Mouse (Mus musculus) frontal cortex, adult 2 months (tissue): ENCODE measurements around the gene Rpgrip1l. TPM values are rescaled to one million over a fixed set of nuclear protein-coding genes. Genes with fewer than 3 reads are reported as not detected.
A peak's percentile ranks its signal among the peaks of the same experiment; 100 is the strongest.

ENCODE experiments used
- DNase-seq, 2 experiments: peaks; one replicate each; pipeline ENCODE4 v3.0.0; 2022; ENCODE audit warnings: low spot score in 1 of 2; ENCODE audit errors: extremely low spot score in 1 of 2
- polyA plus RNA-seq: library from polyadenylated mRNA; depleted of rRNA; stranded (reverse); fragments of >200 nt; gene quantifications from 2 replicates; pipeline ENCODE4 v1.2.3, GENCODE M21; 2012; rRNA removed

Rpgrip1l gene
- 7.2 and 8.9 TPM in 2 replicates for polyA plus RNA-seq

- DNase-seq = peak; percentile 99
Observed at GRCm38 (mm10) chr8:91312835-91313832, at the start of gene Rpgrip1l, which contains the start of gene Fto. TSS of gene Rpgrip1l (minus strand) at chr8:91313262. TSS of gene Fto (plus strand) at chr8:91313525.

GRCm38 (mm10) chr8:91360644-91361357, 47.7 kb upstream of the Rpgrip1l start:
- DNase-seq = no peak

- no peak for DNase-seq
Observed at GRCm38 (mm10) chr8:91359511-91359910, 46.4 kb upstream of the Rpgrip1l start.

- DNase-seq = no peak
Observed at GRCm38 (mm10) chr8:91358016-91358415, 45.0 kb upstream of the Rpgrip1l start.

GRCm38 (mm10) chr8:91357493-91358014, 44.5 kb upstream of the Rpgrip1l start:
- DNase-seq = no peak

GRCm38 (mm10) chr8:91355956-91356699, 43.1 kb upstream of the Rpgrip1l start:
- DNase-seq = no peak

GRCm38 (mm10) chr8:91355301-91355905, 42.3 kb upstream of the Rpgrip1l start:
- no peak for DNase-seq

- DNase-seq = no peak
Observed at GRCm38 (mm10) chr8:91353907-91354306, 40.8 kb upstream of the Rpgrip1l start.

- DNase-seq = no peak
Observed at GRCm38 (mm10) chr8:91353062-91353461, 40.0 kb upstream of the Rpgrip1l start.

GRCm38 (mm10) chr8:91352598-91352997, 39.5 kb upstream of the Rpgrip1l start:
- DNase-seq = no peak

- DNase-seq = peak; percentile 40 to 73
Observed at GRCm38 (mm10) chr8:91350628-91351027, 37.6 kb upstream of the Rpgrip1l start.

GRCm38 (mm10) chr8:91349816-91350215, 36.8 kb upstream of the Rpgrip1l start:
- no peak for DNase-seq

- no peak for DNase-seq
Observed at GRCm38 (mm10) chr8:91347595-91347994, 34.5 kb upstream of the Rpgrip1l start.

GRCm38 (mm10) chr8:91347146-91347545, 34.1 kb upstream of the Rpgrip1l start:
- no peak for DNase-seq

GRCm38 (mm10) chr8:91344659-91345058, 31.6 kb upstream of the Rpgrip1l start:
- DNase-seq = no peak

GRCm38 (mm10) chr8:91342798-91343197, 29.7 kb upstream of the Rpgrip1l start:
- no peak for DNase-seq

- no peak for DNase-seq
Observed at GRCm38 (mm10) chr8:91342196-91342595, 29.1 kb upstream of the Rpgrip1l start.

- no peak for DNase-seq
Observed at GRCm38 (mm10) chr8:91340746-91341145, 27.7 kb upstream of the Rpgrip1l start.

- DNase-seq = no peak
Observed at GRCm38 (mm10) chr8:91339651-91340050, 26.6 kb upstream of the Rpgrip1l start.
